Comparison of ENCODE assay signal across 8 mouse cellular contexts in the genomic region with DNA sequence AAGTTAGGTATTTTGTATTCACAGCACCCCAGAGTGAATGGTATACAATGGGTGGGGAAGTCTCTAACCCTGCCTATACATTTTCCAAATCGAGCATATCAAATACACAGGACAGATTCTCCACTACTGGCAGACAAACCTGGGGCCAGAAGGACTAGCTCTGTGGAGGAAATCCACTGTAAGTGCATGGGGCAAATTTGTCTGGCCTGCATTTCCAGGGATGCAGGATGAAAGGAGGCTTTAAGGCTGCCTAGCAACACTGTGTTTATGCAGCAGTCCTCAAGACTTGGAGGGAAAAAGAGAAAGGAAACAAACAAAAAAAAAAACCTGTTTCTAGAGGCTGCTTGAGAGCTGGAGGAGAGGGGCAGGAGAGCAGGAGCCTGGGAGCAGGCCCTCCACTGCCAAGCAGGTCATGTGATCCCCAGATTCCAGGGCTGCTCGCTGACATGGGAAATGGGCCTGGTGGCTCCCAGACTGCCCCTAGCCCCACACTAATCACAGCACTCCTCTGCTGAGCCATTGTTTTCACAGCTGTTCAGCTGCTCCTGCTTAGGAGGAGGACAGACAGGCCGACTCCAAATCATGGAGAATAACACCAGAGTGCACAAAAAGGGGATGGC.
A peak's percentile ranks its signal among the peaks of the same experiment; 100 is the strongest.
DNase-seq lines count a peak whose midpoint lies in the region; ATAC-seq and TF ChIP-seq lines count a peak whose summit lies in the region.
"Had no signal": no experiment of that assay in that cellular context is flagged by ENCODE, and none has a peak within 500 bp of the region (broad histone marks: within the 10 kb centered on the region; RNA-seq: fewer than 3 reads in every experiment).

No protein-coding gene starts in this region.

- no peak overlapping the region for H3K4me3 ChIP-seq in embryonic facial prominence, embryonic 13.5 days
- no peak overlapping the region for H3K4me3 ChIP-seq in heart, embryonic 10.5 days
- no peak overlapping the region for H3K4me3 ChIP-seq in lung, embryonic 14.5 days (ENCODE audit: low read depth, low read length)

- H3K9me3 ChIP-seq in embryonic facial prominence, embryonic 13.5 days = no peaks in the 10 kb centered on the region
- no peaks in the 10 kb centered on the region for H3K9me3 ChIP-seq in heart, embryonic 10.5 days
- H3K9me3 ChIP-seq in lung, embryonic 14.5 days (ENCODE audit: low read depth, low read length) = no peaks in the 10 kb centered on the region

- no peaks in the 10 kb centered on the region for H3K27me3 ChIP-seq in embryonic facial prominence, embryonic 13.5 days
- H3K27me3 ChIP-seq in heart, embryonic 10.5 days (ENCODE audit: insufficient read depth, poor library complexity, severe bottlenecking) = no peaks in the 10 kb centered on the region
- H3K27me3 ChIP-seq in lung, embryonic 14.5 days (ENCODE audit: insufficient read depth, low read length) = no peaks in the 10 kb centered on the region

- DNase-seq in brain, embryonic 14.5 days (ENCODE audit: low read depth) = peak; percentile 96
- peak; percentile 90 for DNase-seq in heart, embryonic 10.5 days (ENCODE audit: low spot score)
- peak; percentile 49 for DNase-seq in kidney, adult 9 months
- peak; percentile 77 for DNase-seq in lung, embryonic 14.5 days
- DNase-seq in retina, embryonic 14.5 days (ENCODE audit: low spot score) = peak; percentile 73

- TF ChIP-seq POLR2A in brain, embryonic 14.5 days (IDR thresholded peaks at IDR 0.05; ENCODE audit: borderline replicate concordance, extremely low read depth, insufficient read depth, insufficient read length, poor library complexity, severe bottlenecking) = no peak

- peak overlapping the region; percentile 71 for H3K27ac ChIP-seq in embryonic facial prominence, embryonic 13.5 days
- H3K27ac ChIP-seq in heart, embryonic 10.5 days = peak overlapping the region; percentile 70; the same call in 1 of the 2 replicates
- H3K27ac ChIP-seq in lung, embryonic 14.5 days (ENCODE audit: low read depth) = peak overlapping the region; percentile 44
- H3K27ac ChIP-seq: liver, embryonic 14.5 days had no signal

- no peak overlapping the region for H3K9ac ChIP-seq in embryonic facial prominence, embryonic 13.5 days
- H3K9ac ChIP-seq in lung, embryonic 14.5 days = no peak overlapping the region
- H3K9ac ChIP-seq: liver, embryonic 14.5 days had no signal

- peak; percentile 84 for ATAC-seq in embryonic facial prominence, embryonic 13.5 days (ENCODE audit: insufficient number of reproducible peaks, insufficient read depth, low FRiP score, low TSS enrichment, low read depth)
- ATAC-seq in lung, embryonic 14.5 days (ENCODE audit: insufficient read depth) = peak; percentile 98
- ATAC-seq in megakaryocyte-erythroid progenitor cell, adult 5-6 weeks (replicated peaks; ENCODE audit: low FRiP score, low TSS enrichment, poor library complexity, severe bottlenecking) = no peak

- peaks cover 13% of the 10 kb centered on the region for H3K4me1 ChIP-seq in embryonic facial prominence, embryonic 13.5 days
- H3K4me1 ChIP-seq in heart, embryonic 10.5 days = peaks cover 7% of the 10 kb centered on the region
- H3K4me1 ChIP-seq in lung, embryonic 14.5 days (ENCODE audit: insufficient read depth) = no peaks in the 10 kb centered on the region

- WGBS in embryonic facial prominence, embryonic 13.5 days = 15% methylated on average over 3 of the region's 3 CpGs
- 14% methylated on average over 3 of the region's 3 CpGs for WGBS in heart, embryonic 10.5 days
- 10% methylated on average over 3 of the region's 3 CpGs for WGBS in lung, embryonic 14.5 days

- no peak for TF ChIP-seq CTCF in brain, embryonic 14.5 days (IDR thresholded peaks at IDR 0.05; ENCODE audit: borderline replicate concordance, extremely low read depth, insufficient read depth, insufficient read length)
- TF ChIP-seq CTCF in lung, embryonic 14.5 days (IDR thresholded peaks at IDR 0.05; ENCODE audit: low read depth) = no peak

- peak overlapping the region; percentile 28; the same call in 1 of the 2 replicates for H3K4me2 ChIP-seq in embryonic facial prominence, embryonic 13.5 days
- no peak overlapping the region for H3K4me2 ChIP-seq in lung, embryonic 14.5 days

- no peaks in the 10 kb centered on the region for H3K36me3 ChIP-seq in embryonic facial prominence, embryonic 13.5 days
- H3K36me3 ChIP-seq in heart, embryonic 10.5 days = no peaks in the 10 kb centered on the region
- H3K36me3 ChIP-seq in lung, embryonic 14.5 days (ENCODE audit: insufficient read depth) = no peaks in the 10 kb centered on the region
